Mouse (Mus musculus): Measurements from ENCODE around the gene Fgfbp1. TPM values are rescaled to one million over a fixed set of nuclear protein-coding genes. Genes with fewer than 3 reads are reported as not detected.

Fgfbp1 gene
- total RNA-seq, 2 experiments from 2014 or later, result 0.22 to 0.29 TPM

GRCm38 (mm10) chr5:43947330-43947977 lies 34.1 kb downstream of the Fgfbp1 start:
- no peak for DNase-seq (ENCODE audit: low spot score)

GRCm38 (mm10) chr5:43933269-43933668 lies 48.3 kb downstream of the Fgfbp1 start:
- no peak for DNase-seq (ENCODE audit: low spot score)
- intact Hi-C loops (cut with DNase I), result no loop called here

More at GRCm38 (mm10) chr5:43947330-43947977, 34.1 kb downstream of the Fgfbp1 start:
- intact Hi-C loops (cut with DNase I), result no loop called here

Other genes starting within 250 kb of the Fgfbp1 start
- 1 to 10 TPM; 1.8 to 2.6 TPM for gene Bst1, start 162.9 kb downstream of the Fgfbp1 start, total RNA-seq (2021)
- 10 to 100 TPM; 30.4 to 32.2 TPM for gene Fbxl5, start 160.1 kb downstream of the Fgfbp1 start, total RNA-seq (2021)
- 1 to 10 TPM; 7.9 to 8.5 TPM for gene Cd38, start 113.2 kb downstream of the Fgfbp1 start, total RNA-seq (2021)
- gene Gm7879, start 68.6 kb downstream of the Fgfbp1 start, total RNA-seq (2021), result 1 to 10 TPM; 5.8 to 9.1 TPM
- 10 to 100 TPM in 1 of 2 experiments, 1 to 10 TPM in 1; 7.5 to 11.6 TPM for gene Prom1, start 120.3 kb upstream of the Fgfbp1 start, total RNA-seq (2021)
- 10 to 100 TPM; 19.7 to 19.9 TPM for gene Tapt1, start 244.8 kb upstream of the Fgfbp1 start, total RNA-seq (2021)

Data from heart, postnatal 25 days (tissue).